Mouse (Mus musculus) lung, postnatal 0 days (tissue): ENCODE data around the gene Gnao1. TPM values are rescaled to one million over a fixed set of nuclear protein-coding genes. Genes with fewer than 3 reads are reported as not detected.

ENCODE experiments used
- ATAC-seq: fragments of 200-750 bp; cut with Nextera tagmentation; 2 replicates; pipeline ENCODE4 v1.8.0; 2017; ENCODE audit warnings: moderate library complexity
- DNase-seq: peaks from one replicate; pipeline ENCODE4 v3.0.0-alpha.2; 2016; ENCODE audit warnings: low spot score
- H3K27ac ChIP-seq: fragments of 300-500 bp; sonication (generic); 2 replicates; pipeline ENCODE4 v1.5.1; 2014; ENCODE audit warnings: antibody characterized with exemption, mild to moderate bottlenecking, low read length, mixed read lengths
- H3K27me3 ChIP-seq: fragments of 300-500 bp; sonication (generic); replicated peaks from 2 replicates; pipeline ENCODE4 v1.6.1; 2014; ENCODE audit warnings: low read length, mixed read lengths; ENCODE audit not compliant: insufficient read depth
- H3K36me3 ChIP-seq: fragments of 300-500 bp; sonication (generic); 2 replicates; pipeline ENCODE4 v1.6.1; 2014; ENCODE audit warnings: low read length, mixed read lengths; ENCODE audit not compliant: insufficient read depth
- H3K4me1 ChIP-seq: fragments of 300-500 bp; sonication (generic); 2 replicates; pipeline ENCODE4 v1.6.1; 2014; ENCODE audit warnings: antibody characterized with exemption, low read depth, low read length, mixed read lengths; ENCODE audit not compliant: insufficient read depth
- H3K4me2 ChIP-seq: fragments of 300-500 bp; sonication (generic); replicated peaks from 2 replicates; pipeline ENCODE4 v1.6.1; 2014; ENCODE audit warnings: low read depth, mild to moderate bottlenecking, low read length, moderate library complexity, mixed read lengths
- H3K4me3 ChIP-seq: fragments of 300-500 bp; sonication (generic); 2 replicates; pipeline ENCODE4 v1.5.1; 2014; ENCODE audit warnings: low read depth, low read length
- H3K9ac ChIP-seq: fragments of 300-500 bp; sonication (generic); replicated peaks from 2 replicates; pipeline ENCODE4 v1.6.1; 2014; ENCODE audit warnings: low read depth, mild to moderate bottlenecking
- H3K9me3 ChIP-seq: fragments of 300-500 bp; sonication (generic); 2 replicates; pipeline ENCODE4 v1.6.1; 2016; ENCODE audit warnings: low read length, mixed read lengths
- CTCF ChIP-seq: IDR thresholded peaks from 2 replicates; pipeline ENCODE4 v1.5.1; 2016; ENCODE audit warnings: antibody characterized with exemption, mild to moderate bottlenecking
- EP300 ChIP-seq: IDR thresholded peaks from 2 replicates; pipeline ENCODE4 v1.6.1; 2016; ENCODE audit warnings: antibody characterized with exemption, mild to moderate bottlenecking, control low read depth
- WGBS: fragments of 180-500 bp; shearing (Covaris S2); extraction: QIAGEN DNeasy Blood & Tissue Kit; methylation state at CpG from one replicate; pipeline ENCODE4 v1.1.7; 2014; 5-methylcytosine and 5-hydroxymethylcytosine counted together
- polyA plus RNA-seq: library from polyadenylated mRNA; unstranded; fragments of >200 nt; fragmentation: Nextera tagmentation; extraction: Ambion mirVana; gene quantifications from 2 replicates; pipeline ENCODE4 v1.2.1, GENCODE M21; 2015

The Gnao1 gene
- polyA plus RNA-seq, 1 experiment from 2014 or later = 5.9 TPM

DNA sequence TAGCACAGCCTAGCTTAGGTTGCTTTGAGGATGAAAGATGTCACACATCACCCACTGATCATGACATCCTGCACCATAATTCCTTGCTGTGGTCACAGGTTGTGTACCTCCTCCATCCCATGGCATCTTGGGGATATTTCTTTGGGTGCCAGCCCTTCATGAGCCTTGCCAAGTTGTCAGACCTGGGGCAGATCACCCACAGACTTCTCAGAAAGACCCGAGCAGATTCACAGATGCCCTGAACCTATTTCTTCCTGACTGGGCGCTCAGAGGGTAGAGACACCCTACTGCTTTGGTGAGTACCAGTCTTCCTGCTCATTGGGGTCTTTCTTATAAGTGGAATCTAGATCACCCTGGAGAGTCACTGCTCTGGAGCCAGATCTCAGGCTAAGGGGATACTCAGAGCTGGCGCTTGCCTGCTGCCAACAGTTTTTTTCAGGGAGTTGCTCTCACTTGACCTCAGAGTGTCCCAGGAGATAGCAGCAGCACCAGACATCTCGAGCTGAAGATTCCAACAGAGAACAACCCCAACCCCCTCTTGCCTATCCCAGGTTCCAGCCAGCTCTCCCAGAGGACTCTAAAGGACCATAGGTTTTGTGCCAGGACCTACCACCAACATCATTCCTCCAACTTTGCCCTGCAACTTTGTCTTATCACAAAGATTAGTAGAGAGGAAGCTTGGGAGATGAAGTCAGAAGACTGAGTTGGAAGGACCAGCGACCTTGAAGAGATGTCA is 58.9 kb downstream of the Gnao1 start:
- Histone ChIP-seq H3K36me3 (no peaks in the 10 kb centered on the region), H3K9ac (no peak overlapping the region), H3K9me3 (no peaks in the 10 kb centered on the region), H3K4me3 (no peak overlapping the region), H3K4me2 (no peak overlapping the region), H3K4me1 (no peaks in the 10 kb centered on the region), H3K27me3 (no peaks in the 10 kb centered on the region), H3K27ac (no peak overlapping the region)
- DNase-seq (no peak), ATAC-seq (no peak)
- WGBS = 73% methylated on average over 5 of the region's 5 CpGs
- TF ChIP-seq CTCF (no peak), EP300 (no peak)

DNA sequence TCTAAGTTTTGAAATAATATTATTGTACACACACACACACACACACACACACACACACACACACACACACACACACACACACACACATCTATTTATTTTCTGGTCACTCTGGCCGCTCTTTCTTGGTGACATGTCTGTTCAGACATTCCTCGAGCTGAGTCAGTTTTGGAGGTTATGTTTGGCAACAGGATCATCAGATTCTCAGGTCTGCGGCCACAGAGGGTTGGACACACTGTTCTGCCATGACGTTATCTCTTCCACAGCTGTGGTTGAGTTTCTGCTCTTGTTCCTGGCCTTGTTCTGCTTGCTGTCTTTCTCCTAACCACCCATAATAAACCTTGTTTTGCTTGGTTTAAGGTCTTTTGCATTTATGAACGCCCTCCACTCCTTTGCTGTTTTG is 61.5 kb downstream of the Gnao1 start:
- Histone ChIP-seq H3K9ac (no peak overlapping the region), H3K27me3 (no peaks in the 10 kb centered on the region), H3K9me3 (no peaks in the 10 kb centered on the region), H3K36me3 (no peaks in the 10 kb centered on the region), H3K4me2 (no peak overlapping the region), H3K4me1 (no peaks in the 10 kb centered on the region), H3K27ac (no peak overlapping the region), H3K4me3 (no peak overlapping the region)
- DNase-seq (no peak), ATAC-seq (no peak)
- TF ChIP-seq EP300 (no peak), CTCF (no peak)
- 55% methylated on average over 5 of the region's 5 CpGs for WGBS

DNA sequence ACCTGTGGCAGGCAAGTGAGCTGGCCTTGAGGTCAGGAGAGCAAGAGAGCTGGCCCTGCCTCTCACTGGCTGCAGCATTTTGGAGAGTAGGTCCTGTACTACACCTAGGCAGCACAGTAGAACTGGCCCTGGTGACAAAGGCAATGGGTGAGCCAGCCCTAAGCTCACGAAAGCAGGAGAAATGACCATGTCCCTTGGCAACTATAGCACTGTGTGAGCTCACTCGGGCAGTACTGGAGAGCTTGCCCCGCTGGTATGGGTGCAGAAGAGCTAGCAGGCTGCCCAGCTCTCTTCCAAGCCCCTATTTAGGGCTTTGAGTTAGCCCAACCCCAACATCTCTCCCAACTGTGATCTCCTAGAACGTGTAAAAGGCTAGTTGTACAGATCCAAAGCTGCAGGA is 68.6 kb downstream of the Gnao1 start:
- no peak overlapping the region for H3K27ac ChIP-seq
- 73% methylated on average over 4 of the region's 4 CpGs for WGBS
- no peak overlapping the region for H3K4me3 ChIP-seq
- no peaks in the 10 kb centered on the region for H3K36me3 ChIP-seq
- TF ChIP-seq CTCF = no peak
- TF ChIP-seq EP300 = no peak
- no peaks in the 10 kb centered on the region for H3K9me3 ChIP-seq
- ATAC-seq (no peak), DNase-seq (no peak)
- no peaks in the 10 kb centered on the region for H3K4me1 ChIP-seq
- no peak overlapping the region for H3K4me2 ChIP-seq
- H3K27me3 ChIP-seq = no peaks in the 10 kb centered on the region
- no peak overlapping the region for H3K9ac ChIP-seq

DNA sequence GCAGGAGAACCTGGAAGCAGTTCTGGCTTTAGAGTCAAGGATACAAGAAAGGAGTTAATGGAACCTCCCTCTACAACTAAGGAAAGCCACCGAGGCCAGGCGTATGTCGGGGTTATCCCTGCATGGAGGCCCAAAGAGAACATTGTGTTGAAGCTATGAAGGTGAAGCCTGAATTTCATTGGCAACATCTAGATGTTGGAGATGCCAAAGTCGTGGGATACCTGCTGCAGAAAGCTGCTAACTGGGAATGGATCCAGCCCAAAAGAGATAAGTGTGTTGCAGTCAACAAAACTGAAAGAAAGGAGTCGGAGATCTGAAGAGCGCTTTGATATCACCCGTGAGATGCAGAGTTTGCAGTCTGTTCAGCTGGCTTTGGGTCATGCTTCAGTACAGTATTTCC is 70.2 kb downstream of the Gnao1 start:
- H3K4me2 ChIP-seq = no peak overlapping the region
- 84% methylated on average over 7 of the region's 7 CpGs for WGBS
- no peak overlapping the region for H3K27ac ChIP-seq
- no peak overlapping the region for H3K9ac ChIP-seq
- TF ChIP-seq CTCF (no peak), EP300 (no peak)
- no peak for ATAC-seq
- no peaks in the 10 kb centered on the region for H3K9me3 ChIP-seq
- H3K4me1 ChIP-seq = no peaks in the 10 kb centered on the region
- no peaks in the 10 kb centered on the region for H3K27me3 ChIP-seq
- no peaks in the 10 kb centered on the region for H3K36me3 ChIP-seq
- DNase-seq = no peak
- H3K4me3 ChIP-seq = no peak overlapping the region

DNA sequence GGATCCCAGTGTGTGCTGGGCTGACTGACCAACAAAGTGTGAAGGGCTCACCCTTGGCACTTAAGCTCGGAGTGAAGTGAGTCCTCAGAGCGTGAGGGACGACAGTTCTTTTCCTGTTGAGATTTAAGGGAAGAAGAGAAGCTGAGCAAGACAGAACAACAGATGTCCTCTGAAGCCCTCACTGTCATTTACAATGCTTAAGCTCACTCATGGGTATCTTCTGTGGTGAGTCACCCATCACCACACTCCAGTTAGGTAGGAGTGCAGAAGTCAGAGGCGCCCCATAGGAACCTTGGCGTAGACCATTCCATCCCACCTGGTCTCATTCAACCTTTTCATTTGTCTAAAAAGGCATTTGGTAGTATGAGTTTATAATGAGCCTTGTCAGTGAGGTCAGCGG is 71.6 kb downstream of the Gnao1 start:
- no peak overlapping the region for H3K9ac ChIP-seq
- DNase-seq = no peak
- ATAC-seq = no peak
- no peaks in the 10 kb centered on the region for H3K36me3 ChIP-seq
- H3K27me3 ChIP-seq = no peaks in the 10 kb centered on the region
- H3K4me1 ChIP-seq = no peaks in the 10 kb centered on the region
- TF ChIP-seq CTCF = no peak
- TF ChIP-seq EP300 = no peak
- no peak overlapping the region for H3K4me3 ChIP-seq
- H3K9me3 ChIP-seq = no peaks in the 10 kb centered on the region
- WGBS = 81% methylated on average over 6 of the region's 6 CpGs
- H3K27ac ChIP-seq = no peak overlapping the region
- no peak overlapping the region for H3K4me2 ChIP-seq

DNA sequence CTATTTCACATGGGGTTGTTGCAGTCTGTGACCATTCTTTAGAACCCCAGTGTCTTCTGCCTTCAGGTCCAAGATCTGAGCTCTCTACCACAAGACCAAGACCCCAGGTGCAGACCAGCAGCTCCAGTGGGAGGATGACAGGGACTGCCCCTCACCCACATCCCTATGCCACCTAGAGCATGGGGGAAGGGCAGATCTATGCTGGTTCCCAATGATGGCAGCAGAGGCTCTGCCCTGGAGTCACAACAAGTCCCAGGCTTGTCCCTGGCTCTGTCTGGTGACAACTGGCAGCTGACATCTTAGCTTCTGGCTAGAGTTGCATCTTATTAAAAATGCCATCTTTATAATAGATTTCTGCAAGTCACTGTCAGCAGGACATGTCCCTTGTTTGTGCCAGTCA is 73.5 kb downstream of the Gnao1 start:
- Histone ChIP-seq H3K27ac (no peak overlapping the region), H3K27me3 (no peaks in the 10 kb centered on the region), H3K9me3 (no peaks in the 10 kb centered on the region), H3K9ac (no peak overlapping the region), H3K4me2 (no peak overlapping the region), H3K4me1 (no peaks in the 10 kb centered on the region), H3K4me3 (no peak overlapping the region), H3K36me3 (no peaks in the 10 kb centered on the region)
- no peak for ATAC-seq
- DNase-seq = no peak
- no peak for TF ChIP-seq CTCF
- TF ChIP-seq EP300 = no peak

DNA sequence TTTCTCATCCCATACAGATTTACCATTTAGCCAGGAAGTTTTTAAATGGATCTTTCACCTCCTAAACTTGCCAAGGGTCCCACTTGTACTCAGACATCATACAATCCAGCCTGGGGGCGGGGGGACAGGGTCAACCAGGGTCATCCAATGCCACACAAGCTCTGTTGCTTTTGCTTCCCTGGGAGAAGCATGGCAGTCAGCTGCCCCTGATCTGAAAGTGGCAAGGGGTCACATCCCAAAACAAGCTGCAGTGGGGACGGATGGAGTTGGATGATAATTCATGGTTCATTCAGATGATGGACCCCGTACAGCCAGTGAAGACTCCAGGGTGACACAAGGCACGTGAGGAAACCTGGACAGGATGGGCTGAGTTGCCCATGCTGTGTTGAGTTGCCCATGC is 74.0 kb downstream of the Gnao1 start:
- Histone ChIP-seq H3K4me2 (no peak overlapping the region), H3K9me3 (no peaks in the 10 kb centered on the region), H3K4me3 (no peak overlapping the region), H3K27ac (no peak overlapping the region), H3K36me3 (no peaks in the 10 kb centered on the region), H3K27me3 (no peaks in the 10 kb centered on the region), H3K9ac (no peak overlapping the region), H3K4me1 (no peaks in the 10 kb centered on the region)
- 70% methylated on average over 4 of the region's 4 CpGs for WGBS
- no peak for ATAC-seq
- TF ChIP-seq EP300 (no peak), CTCF (no peak)
- no peak for DNase-seq
